Mouse (Mus musculus) lung, adult 2 months (tissue): Measurements from ENCODE around the gene Ube2h.

Experiments
- CTCF ChIP-seq: fragments of 200-500 bp; IDR thresholded peaks from 2 replicates; pipeline ENCODE4 v1.5.1; 2011; ENCODE audit warnings: mild to moderate bottlenecking, low read length, control low read depth; ENCODE audit not compliant: insufficient read depth
- POLR2A ChIP-seq: fragments of 200-500 bp; IDR thresholded peaks from 2 replicates; pipeline ENCODE4 v1.6.1; 2011; ENCODE audit warnings: low read depth, mild to moderate bottlenecking, control low read depth, low read length, borderline replicate concordance; ENCODE audit errors: extremely low read depth

- TF ChIP-seq CTCF (no peak), POLR2A (no peak)
Measured at GRCm38 (mm10) chr6:30286642-30287041, 17.7 kb downstream of the Ube2h start.
